Mouse (Mus musculus) brain, adult 2 months (tissue): ENCODE measurements at regions not wholly inside any gene's neighbourhood (a gene's known extent, or its start where the extent isn't known, plus 50 kb on each side); places are given as distances from the start of the nearest gene placed in this dataset.

Experiments used
- DNase-seq: peaks from one replicate; pipeline ENCODE4 v3.0.0; 2011; ENCODE audit warnings: low read depth, low spot score

DNA sequence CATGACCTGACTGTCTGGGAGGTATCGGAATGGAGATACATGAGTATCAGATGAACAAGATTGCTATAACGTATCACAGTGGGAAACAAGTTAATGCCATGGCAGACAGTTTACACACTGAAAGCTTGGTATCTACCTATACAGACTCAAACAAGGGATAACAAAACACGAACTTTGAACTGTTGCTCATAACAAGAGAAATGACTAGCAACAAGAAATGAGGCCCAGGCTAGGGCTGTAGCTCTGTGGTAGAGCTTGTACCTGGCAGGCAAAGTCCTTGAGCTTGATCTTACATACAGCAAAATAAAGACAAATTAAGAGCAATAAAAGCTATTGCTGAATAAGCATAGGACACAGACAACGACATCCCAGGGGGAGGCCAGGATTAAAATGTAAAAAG lies 172.4 kb upstream of the Pln start:
- DNase-seq: no peak

DNA sequence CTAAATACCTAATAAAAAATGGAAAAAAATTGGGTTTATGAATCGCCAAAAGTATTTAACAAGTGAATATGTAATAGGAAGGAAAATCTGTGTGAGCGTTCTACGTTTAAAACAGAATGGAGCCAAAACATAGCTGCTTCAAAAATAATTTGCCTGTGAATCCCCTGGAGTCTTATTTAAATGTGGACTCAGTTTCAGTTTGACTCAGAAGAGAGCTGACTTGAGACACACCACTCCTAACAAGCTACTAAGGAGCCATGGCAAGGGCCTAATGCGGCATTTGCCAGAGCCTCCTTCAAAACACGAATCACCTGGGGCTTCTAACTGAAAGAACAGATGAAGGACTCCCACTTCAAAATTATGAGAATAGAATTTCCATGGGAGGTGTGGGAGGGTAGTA lies 169.7 kb upstream of the Pln start:
- peak; percentile 6 for DNase-seq

DNA sequence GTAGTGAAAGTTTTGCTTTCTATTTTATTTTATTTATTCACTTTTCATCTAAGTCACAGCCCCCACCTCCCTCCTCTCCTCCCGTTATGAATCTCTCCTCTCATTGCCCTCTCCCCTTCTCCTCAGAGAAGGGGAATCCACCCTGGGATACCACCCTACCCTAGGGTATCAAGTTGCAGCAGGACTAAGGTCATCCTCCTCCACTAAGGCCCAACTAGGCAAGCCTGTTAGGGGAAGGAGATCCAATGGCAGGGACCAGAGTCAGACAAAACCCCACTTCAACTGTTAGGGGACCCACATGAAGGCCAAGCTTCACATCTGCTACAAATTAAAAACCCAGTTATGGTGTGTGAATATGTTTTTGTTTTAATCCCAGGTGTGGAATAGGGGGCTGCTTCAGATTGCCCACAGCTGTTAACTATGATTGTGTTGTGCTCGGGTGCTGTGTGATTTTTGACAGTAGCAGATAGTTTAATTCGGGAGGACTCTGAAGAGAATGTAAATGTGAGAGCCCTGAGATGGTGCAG lies 163.4 kb upstream of the Pln start:
- DNase-seq: no peak

DNA sequence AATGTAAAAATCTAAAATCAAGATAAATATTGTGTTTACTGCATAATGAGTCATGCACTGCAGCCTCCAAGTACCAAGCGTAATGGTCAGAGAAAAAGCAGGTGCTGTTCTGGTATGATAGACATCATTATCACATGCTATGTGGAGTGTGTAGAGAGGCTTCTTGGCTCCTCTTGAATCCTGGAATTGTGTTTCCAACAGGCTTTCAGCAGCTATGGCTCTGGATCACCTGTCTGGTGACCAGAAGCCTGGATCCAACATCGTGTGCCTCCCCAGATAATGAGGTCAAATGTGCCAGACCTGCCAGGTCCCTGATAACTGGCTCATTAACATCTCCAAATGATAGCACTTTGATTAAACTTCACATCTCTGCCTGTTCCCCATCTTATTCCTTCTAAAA lies 161.5 kb upstream of the Pln start:
- peak; percentile 6 for DNase-seq

DNA sequence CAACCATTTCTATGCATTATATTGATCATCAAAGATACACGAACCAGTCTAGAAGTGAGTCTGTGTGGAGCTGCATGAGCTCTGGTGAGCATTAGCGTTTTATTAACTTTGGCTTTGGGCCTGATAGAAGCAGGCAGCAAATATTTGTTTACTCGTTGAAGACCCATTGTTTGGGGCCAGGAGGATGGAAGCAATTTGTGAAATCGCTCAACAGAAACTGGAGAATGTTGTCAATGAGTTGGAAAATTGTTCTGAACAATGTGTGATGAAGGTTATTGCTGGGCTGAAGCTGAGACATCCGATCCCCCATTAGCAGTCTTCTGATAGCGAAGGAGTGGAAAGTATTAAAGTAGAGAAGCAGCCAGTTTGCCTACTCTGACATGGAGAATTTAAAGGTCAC lies 158.9 kb upstream of the Pln start:
- no peak for DNase-seq

DNA sequence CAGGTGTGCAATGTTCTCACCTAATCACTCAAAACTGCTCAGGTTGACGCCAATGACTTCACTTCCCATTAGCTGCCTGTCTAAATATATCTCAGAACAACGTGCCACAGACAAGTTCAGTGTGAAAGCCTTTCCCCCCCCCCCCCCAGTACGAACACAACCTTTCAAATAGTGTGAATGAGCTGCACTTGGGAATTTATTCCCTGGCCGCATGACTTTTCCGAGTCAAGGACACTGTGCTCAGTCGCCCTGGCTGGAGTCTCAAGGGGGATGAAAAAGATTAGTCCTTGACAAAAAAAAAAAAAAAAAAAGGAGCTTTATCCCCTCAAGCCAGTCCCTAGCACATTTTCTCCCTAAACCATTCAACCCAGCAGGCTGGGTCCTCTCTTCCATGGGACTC lies 158.4 kb upstream of the Pln start:
- no peak for DNase-seq

DNA sequence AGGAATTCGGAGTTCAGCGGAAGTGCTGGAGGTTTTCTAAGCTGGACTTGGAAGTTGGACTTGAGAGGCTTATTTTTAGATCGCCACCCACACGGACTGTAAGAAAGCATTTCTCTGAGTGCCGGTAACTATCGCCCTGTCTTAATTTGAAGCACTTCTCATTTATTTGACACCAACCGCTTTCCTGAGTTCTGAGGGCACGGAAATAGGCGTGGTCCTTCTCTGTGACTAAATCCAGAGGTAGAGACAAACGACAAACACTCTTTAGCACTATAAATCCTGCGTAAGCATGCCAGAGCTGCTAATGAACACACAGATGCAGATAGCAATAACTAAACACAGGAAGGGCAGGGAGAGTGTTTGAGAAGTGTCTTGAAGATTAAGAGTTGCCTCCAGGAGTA lies 156.7 kb upstream of the Pln start:
- peak; percentile 73 for DNase-seq

DNA sequence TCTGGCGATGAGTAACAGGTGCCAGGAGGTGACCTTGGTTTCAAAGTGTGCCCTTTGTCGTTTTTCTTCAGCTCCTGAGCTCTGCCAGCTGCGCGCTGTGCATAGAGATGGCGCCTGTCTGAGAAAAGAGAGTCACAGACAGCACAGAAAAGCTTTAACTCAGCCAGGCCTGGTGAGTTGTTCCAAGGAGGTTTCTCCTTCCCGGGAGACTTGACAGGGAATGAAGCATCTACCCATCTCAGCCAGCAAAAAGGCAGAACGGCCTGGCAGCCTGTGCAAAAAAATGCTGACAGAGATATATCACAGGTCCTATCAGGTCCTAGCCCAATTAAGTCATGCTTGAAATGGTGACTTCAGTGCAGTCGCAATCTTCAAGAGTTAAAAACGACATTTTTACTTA lies 156.1 kb upstream of the Pln start:
- DNase-seq: peak; percentile 25

DNA sequence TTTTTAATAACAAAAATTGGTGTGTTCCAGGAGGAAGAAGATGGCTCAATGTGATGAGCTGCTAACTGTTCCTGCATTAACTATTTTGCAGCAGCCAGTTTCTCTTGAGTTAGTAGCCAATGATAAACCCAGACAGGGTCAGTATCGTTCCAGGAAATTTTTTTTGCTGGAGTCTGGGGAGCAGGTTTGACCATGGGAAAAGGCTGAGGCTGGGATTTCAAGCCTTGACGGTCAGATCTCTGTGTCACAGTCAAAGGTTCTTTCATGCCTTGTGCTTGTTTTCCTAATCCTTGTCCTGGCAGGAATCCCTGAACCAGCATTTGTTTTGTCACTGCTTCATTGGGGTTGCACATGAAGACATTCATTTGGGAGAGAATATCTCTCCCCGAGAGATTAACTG lies 129.0 kb upstream of the Pln start:
- no peak for DNase-seq

DNA sequence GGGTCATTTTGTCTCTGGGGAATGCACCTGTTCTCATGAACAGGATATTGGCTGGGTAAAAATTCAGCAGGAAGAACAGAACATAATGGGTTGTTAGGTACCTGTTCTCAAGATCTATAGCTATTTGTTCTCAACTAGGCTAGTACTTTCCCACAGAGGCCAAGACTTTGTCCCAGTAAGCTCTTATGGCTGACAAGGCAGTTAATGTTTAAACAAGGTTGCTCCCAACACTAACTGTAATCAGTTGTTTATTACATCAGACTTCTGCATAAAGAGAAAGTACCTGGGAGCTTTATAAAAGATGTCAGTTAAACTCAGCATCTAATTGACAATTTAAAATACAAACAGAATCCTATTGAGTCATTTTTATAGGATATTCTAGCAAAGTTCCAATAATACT lies 127.6 kb upstream of the Pln start:
- DNase-seq: no peak
